Comparison of ENCODE assay signal across 9 mouse cellular contexts in genomic region chrX:12877506-12877905, GRCm38 (mm10).
"Had no signal": no experiment of that assay in that cellular context is flagged by ENCODE, and none has a peak within 500 bp of the region (broad histone marks: within the 10 kb centered on the region; RNA-seq: fewer than 3 reads in every experiment).

No protein-coding gene starts in this region.

- H3K36me3 ChIP-seq: kidney, embryonic 15.5 days; limb, embryonic 12.5 days; liver, embryonic 13.5 days; midbrain, embryonic 12.5 days had no signal

- H3K9me3 ChIP-seq: kidney, embryonic 15.5 days; limb, embryonic 12.5 days; liver, embryonic 13.5 days; midbrain, embryonic 12.5 days had no signal

- H3K4me3 ChIP-seq: kidney, embryonic 15.5 days; limb, embryonic 12.5 days; liver, embryonic 13.5 days; midbrain, embryonic 12.5 days had no signal

- H3K9ac ChIP-seq: kidney, embryonic 15.5 days; limb, embryonic 12.5 days; liver, embryonic 13.5 days; midbrain, embryonic 12.5 days had no signal

- H3K4me2 ChIP-seq: kidney, embryonic 15.5 days; limb, embryonic 12.5 days; liver, embryonic 13.5 days; midbrain, embryonic 12.5 days had no signal

- H3K27me3 ChIP-seq: kidney, embryonic 15.5 days; limb, embryonic 12.5 days; liver, embryonic 13.5 days; midbrain, embryonic 12.5 days had no signal

- H3K4me1 ChIP-seq: kidney, embryonic 15.5 days; limb, embryonic 12.5 days; liver, embryonic 13.5 days had no signal

- DNase-seq: kidney, postnatal 14 days; liver; liver, embryonic 13.5 days; lung, adult 18-20 months; right cerebral cortex, postnatal 14 days; thymus, postnatal 36 days had no signal

- H3K27ac ChIP-seq: kidney, embryonic 15.5 days; limb, embryonic 12.5 days; liver, embryonic 13.5 days; midbrain, embryonic 12.5 days had no signal
